Mouse (Mus musculus) C2C12 (cell line): Measurements from ENCODE around the gene Glb1.

Experiments used
- CEBPB ChIP-seq: IDR thresholded peaks from one replicate; pipeline ENCODE4 v1.6.1; 2011; ENCODE audit warnings: low read depth, mild to moderate bottlenecking, control low read depth, moderate library complexity
- CTCF ChIP-seq: IDR thresholded peaks from one replicate; pipeline ENCODE4 v1.5.1; 2011; ENCODE audit not compliant: control insufficient read depth, insufficient read depth, insufficient read length
- FOSL1 ChIP-seq: IDR thresholded peaks from one replicate; pipeline ENCODE4 v1.8.0; 2011; ENCODE audit warnings: mild to moderate bottlenecking, low read length; ENCODE audit not compliant: poor library complexity, insufficient read depth, severe bottlenecking
- MAX ChIP-seq: IDR thresholded peaks from one replicate; pipeline ENCODE4 v1.6.1; 2011; ENCODE audit warnings: mild to moderate bottlenecking, control low read depth
- MYOD1 ChIP-seq: IDR thresholded peaks from one replicate; pipeline ENCODE4 v1.6.1; 2011; ENCODE audit warnings: low read depth; ENCODE audit not compliant: control insufficient read depth, insufficient read length
- MYOG ChIP-seq: IDR thresholded peaks from one replicate; pipeline ENCODE4 v1.6.1; 2011; ENCODE audit not compliant: control insufficient read depth, insufficient read length; ENCODE audit errors: extremely low read depth
- USF1 ChIP-seq: IDR thresholded peaks from one replicate; pipeline ENCODE4 v1.6.1; 2011; ENCODE audit warnings: low read depth, mild to moderate bottlenecking, control low read depth, moderate library complexity

DNA sequence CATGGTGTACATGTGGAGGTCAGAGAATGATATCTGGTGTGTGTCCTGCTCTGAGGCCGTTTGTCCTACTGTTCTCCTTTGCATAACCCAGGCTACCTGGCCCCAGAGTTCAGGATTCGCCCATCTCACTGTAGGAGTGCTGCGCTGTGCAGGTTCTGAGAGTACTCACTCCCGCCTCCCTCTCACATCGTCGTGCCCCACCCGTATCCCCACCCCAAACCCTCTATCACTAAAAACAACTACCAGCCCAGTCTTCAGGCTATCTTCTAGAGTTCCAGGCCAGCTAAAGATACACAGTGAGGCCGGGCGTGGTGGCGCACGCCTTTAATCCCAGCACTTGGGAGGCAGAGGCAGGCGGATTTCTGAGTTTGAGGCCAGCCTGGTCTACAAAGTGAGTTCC lies 1.2 kb upstream of the Glb1 start:
- no peak for TF ChIP-seq USF1
- TF ChIP-seq CTCF = no peak
- no peak for TF ChIP-seq CEBPB
- no peak for TF ChIP-seq MYOD1
- no peak for TF ChIP-seq MYOG
- TF ChIP-seq MAX = no peak
- TF ChIP-seq FOSL1 = no peak
